Mouse (Mus musculus) ES-E14 (cell line): ENCODE results near the gene Cbl.

Experiments used
- CHD2 ChIP-seq: IDR thresholded peaks from 2 replicates; pipeline ENCODE4 v1.6.1; 2014; ENCODE audit warnings: mild to moderate bottlenecking, low read depth, low read length, inconsistent platforms
- MAFK ChIP-seq: IDR thresholded peaks from 2 replicates; pipeline ENCODE4 v1.6.1; 2014; ENCODE audit warnings: mild to moderate bottlenecking, low read depth, low read length, inconsistent platforms; ENCODE audit not compliant: insufficient read depth

DNA sequence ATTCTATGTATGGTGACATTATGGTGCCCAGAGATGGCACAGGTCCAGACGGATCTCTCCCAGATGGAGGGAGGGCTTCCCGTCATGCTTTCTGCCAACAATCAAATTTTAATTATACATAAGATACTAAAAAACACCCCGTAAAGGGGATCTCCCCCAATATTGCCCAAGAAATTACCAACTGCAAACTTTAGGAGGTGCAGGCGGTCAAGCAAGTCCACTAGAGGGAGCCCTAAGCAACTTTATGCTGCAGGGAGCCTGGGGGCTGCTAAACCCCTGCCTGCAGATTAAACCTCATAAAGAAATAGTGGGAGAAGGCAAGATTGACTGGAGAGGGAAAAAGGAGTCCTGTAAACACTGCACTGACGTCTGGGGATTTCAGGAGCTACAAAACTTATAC lies 5.6 kb upstream of the Cbl start:
- TF ChIP-seq MAFK: no peak
- no peak for TF ChIP-seq CHD2
